Mouse (Mus musculus) thymus, postnatal 10 days (tissue): ENCODE results near the gene Pcnt.

Experiments
- DNase-seq, 2 experiments: peaks; one replicate each; pipeline ENCODE4 v3.0.0; 2021; ENCODE audit warnings: low spot score in 2 of 2

Gene Pcnt

GRCm38 (mm10) chr10:76408520-76408919 is 34.1 kb downstream of the Pcnt start:
- DNase-seq = no peak

- DNase-seq = no peak
Measured at GRCm38 (mm10) chr10:76392596-76392995, 50.0 kb downstream of the Pcnt start.

GRCm38 (mm10) chr10:76391786-76392185 is 50.8 kb downstream of the Pcnt start:
- peak in 1 of 2 experiments; percentile 62 for DNase-seq

- DNase-seq = no peak
Measured at GRCm38 (mm10) chr10:76391166-76391565, 51.4 kb downstream of the Pcnt start.

- no peak for DNase-seq
Measured at GRCm38 (mm10) chr10:76374981-76375380, 67.6 kb downstream of the Pcnt start.

- DNase-seq = no peak
Measured at GRCm38 (mm10) chr10:76371736-76372135, 70.8 kb downstream of the Pcnt start.

GRCm38 (mm10) chr10:76368766-76369165 is 73.8 kb downstream of the Pcnt start:
- no peak for DNase-seq

GRCm38 (mm10) chr10:76363233-76363632 is 79.4 kb downstream of the Pcnt start:
- DNase-seq = no peak

- no peak for DNase-seq
Measured at GRCm38 (mm10) chr10:76358468-76358867, 84.1 kb downstream of the Pcnt start.

- no peak for DNase-seq
Measured at GRCm38 (mm10) chr10:76357286-76357875, 85.2 kb downstream of the Pcnt start.

GRCm38 (mm10) chr10:76354974-76355373 is 87.6 kb downstream of the Pcnt start:
- DNase-seq = peak; percentile 42 to 57

- DNase-seq = no peak
Measured at GRCm38 (mm10) chr10:76353986-76354385, 88.6 kb downstream of the Pcnt start.

- DNase-seq = no peak
Measured at GRCm38 (mm10) chr10:76351953-76352352, 90.6 kb downstream of the Pcnt start.

- DNase-seq = peak; percentile 47 to 70
Measured at GRCm38 (mm10) chr10:76346589-76346988, 96.0 kb downstream of the Pcnt start.

GRCm38 (mm10) chr10:76346043-76346491 is 96.5 kb downstream of the Pcnt start:
- DNase-seq = no peak

- DNase-seq = no peak
Measured at GRCm38 (mm10) chr10:76345540-76345902, 97.1 kb downstream of the Pcnt start.

GRCm38 (mm10) chr10:76344711-76345539 is 97.7 kb downstream of the Pcnt start, which contains the start of gene Dip2a:
Gene Dip2a (minus strand): TSS chr10:76345291.
- DNase-seq = peak; percentile 87 to 96

- DNase-seq = no peak
Measured at GRCm38 (mm10) chr10:76334350-76334749, 108.2 kb downstream of the Pcnt start.

GRCm38 (mm10) chr10:76332040-76332439 is 110.5 kb downstream of the Pcnt start:
- no peak for DNase-seq

- no peak for DNase-seq
Measured at GRCm38 (mm10) chr10:76329093-76329492, 113.5 kb downstream of the Pcnt start.

GRCm38 (mm10) chr10:76328574-76328973 is 114.0 kb downstream of the Pcnt start:
- no peak for DNase-seq

- DNase-seq = peak in 1 of 2 experiments; percentile 42
Measured at GRCm38 (mm10) chr10:76326304-76327006, 116.1 kb downstream of the Pcnt start.
